Mouse (Mus musculus): ENCODE data around the gene Arx. TPM values are rescaled to one million over a fixed set of nuclear protein-coding genes. Genes with fewer than 3 reads are reported as not detected.

Arx gene
- polyA plus RNA-seq (2015; fragmentation: Nextera tagmentation; extraction: Ambion mirVana), result 1.1 TPM in 2 replicates

GRCm38 (mm10) chrX:93286291-93286893 is at the start of gene Arx:
Arx (plus strand) TSS chrX:93286445.
- Histone ChIP-seq H3K4me1 (peaks cover 11% of the 10 kb centered on the region), H3K27ac (replicated peaks) (no peak within 1 kb of the TSS), H3K9me3 (replicated peaks) (no peaks in the 10 kb centered on the region), H3K9ac (replicated peaks) (no peak within 1 kb of the TSS), H3K36me3 (no peaks in the 10 kb centered on the region), H3K4me2 (peak within 1 kb of the TSS; percentile 47), H3K4me3 (replicated peaks) (peak within 1 kb of the TSS; percentile 19), H3K27me3 (replicated peaks) (peaks cover 58% of the 10 kb centered on the region)
- 18% methylated on average over 31 of the region's 31 CpGs for WGBS
- ATAC-seq (ENCODE audit: low FRiP score), result peak; percentile 88

- no peaks in the 10 kb centered on the region for H3K4me1 ChIP-seq
- no peak for ATAC-seq (ENCODE audit: low FRiP score)
- H3K9ac ChIP-seq (replicated peaks), result no peak overlapping the region
- no peak overlapping the region for H3K4me3 ChIP-seq (replicated peaks)
- H3K27me3 ChIP-seq (replicated peaks), result no peaks in the 10 kb centered on the region
- H3K4me2 ChIP-seq, result no peak overlapping the region
- no peak overlapping the region for H3K27ac ChIP-seq (replicated peaks)
- WGBS, result 93% methylated on average over 1 of the region's 1 CpGs
- no peaks in the 10 kb centered on the region for H3K9me3 ChIP-seq (replicated peaks)
- no peaks in the 10 kb centered on the region for H3K36me3 ChIP-seq
These were observed 34.9 kb upstream of the Arx start for GRCm38 (mm10) chrX:93251329-93251728.

GRCm38 (mm10) chrX:93275689-93276088 is 10.6 kb upstream of the Arx start:
- 58% methylated on average over 3 of the region's 3 CpGs for WGBS
- Histone ChIP-seq H3K4me1 (no peaks in the 10 kb centered on the region), H3K27me3 (replicated peaks) (0 out of 2 replicates have a peak, but pooled peaks cover 5% of the 10 kb centered on the region), H3K4me3 (replicated peaks) (no peak overlapping the region), H3K4me2 (no peak overlapping the region), H3K9me3 (replicated peaks) (no peaks in the 10 kb centered on the region; the same call in 1 of the 2 replicates), H3K27ac (replicated peaks) (no peak overlapping the region), H3K9ac (replicated peaks) (no peak overlapping the region), H3K36me3 (no peaks in the 10 kb centered on the region)
- ATAC-seq (ENCODE audit: low FRiP score), result no peak

GRCm38 (mm10) chrX:93279940-93280339 is 6.3 kb upstream of the Arx start:
- peaks cover 29% of the 10 kb centered on the region for H3K27me3 ChIP-seq (replicated peaks)

GRCm38 (mm10) chrX:93281028-93281723 is 5.1 kb upstream of the Arx start:
- Histone ChIP-seq H3K36me3 (no peaks in the 10 kb centered on the region), H3K4me1 (no peaks in the 10 kb centered on the region), H3K4me2 (0 out of 2 replicates have a peak overlapping the region, but pooled peaks have one; percentile 15), H3K9me3 (replicated peaks) (no peaks in the 10 kb centered on the region; the same call in 1 of the 2 replicates), H3K9ac (replicated peaks) (no peak overlapping the region), H3K4me3 (replicated peaks) (no peak overlapping the region), H3K27me3 (replicated peaks) (peaks cover 42% of the 10 kb centered on the region), H3K27ac (replicated peaks) (no peak overlapping the region)
- WGBS, result 20% methylated on average over 23 of the region's 23 CpGs
- no peak for ATAC-seq (ENCODE audit: low FRiP score)

More at GRCm38 (mm10) chrX:93279940-93280339, 6.3 kb upstream of the Arx start:
- H3K4me1 ChIP-seq, result no peaks in the 10 kb centered on the region
- H3K9me3 ChIP-seq (replicated peaks), result no peaks in the 10 kb centered on the region; the same call in 1 of the 2 replicates
- H3K36me3 ChIP-seq, result no peaks in the 10 kb centered on the region
- 34% methylated on average over 5 of the region's 11 CpGs for whole genome bisulfite sequencing
- no peak overlapping the region for H3K4me3 ChIP-seq (replicated peaks)
- H3K27ac ChIP-seq (replicated peaks), result no peak overlapping the region
- no peak overlapping the region for H3K9ac ChIP-seq (replicated peaks)
- ATAC-seq (ENCODE audit: low FRiP score), result no peak
- no peak overlapping the region for H3K4me2 ChIP-seq

- 16% methylated on average over 5 of the region's 5 CpGs for WGBS
These were observed 4.5 kb upstream of the Arx start for GRCm38 (mm10) chrX:93281756-93282155.

GRCm38 (mm10) chrX:93285091-93285490 is 1.2 kb upstream of the Arx start:
- WGBS, result 18% methylated on average over 10 of the region's 10 CpGs
- Histone ChIP-seq H3K36me3 (no peaks in the 10 kb centered on the region), H3K9ac (replicated peaks) (no peak overlapping the region), H3K4me1 (peaks cover 11% of the 10 kb centered on the region), H3K4me3 (replicated peaks) (no peak overlapping the region), H3K9me3 (replicated peaks) (no peaks in the 10 kb centered on the region), H3K4me2 (no peak overlapping the region), H3K27ac (replicated peaks) (no peak overlapping the region), H3K27me3 (replicated peaks) (peaks cover 63% of the 10 kb centered on the region)
- ATAC-seq (ENCODE audit: low FRiP score), result no peak

More at GRCm38 (mm10) chrX:93281756-93282155, 4.5 kb upstream of the Arx start:
- ATAC-seq (ENCODE audit: low FRiP score), result no peak
- no peak overlapping the region for H3K9ac ChIP-seq (replicated peaks)
- peaks cover 47% of the 10 kb centered on the region for H3K27me3 ChIP-seq (replicated peaks)
- H3K27ac ChIP-seq (replicated peaks), result no peak overlapping the region
- H3K4me2 ChIP-seq, result 0 out of 2 replicates have a peak overlapping the region, but pooled peaks have one; percentile 15
- no peaks in the 10 kb centered on the region; the same call in 1 of the 2 replicates for H3K9me3 ChIP-seq (replicated peaks)
- H3K36me3 ChIP-seq, result no peaks in the 10 kb centered on the region
- no peak overlapping the region for H3K4me3 ChIP-seq (replicated peaks)
- no peaks in the 10 kb centered on the region for H3K4me1 ChIP-seq

- H3K4me2 ChIP-seq, result peak overlapping the region; percentile 59
- ATAC-seq (ENCODE audit: low FRiP score), result no peak
- WGBS, result 21% methylated on average over 17 of the region's 37 CpGs
- H3K27ac ChIP-seq (replicated peaks), result no peak overlapping the region
- no peak overlapping the region for H3K9ac ChIP-seq (replicated peaks)
- H3K27me3 ChIP-seq (replicated peaks), result peaks cover 57% of the 10 kb centered on the region
- H3K36me3 ChIP-seq, result no peaks in the 10 kb centered on the region
- peaks cover 11% of the 10 kb centered on the region for H3K4me1 ChIP-seq
- H3K4me3 ChIP-seq (replicated peaks), result peak overlapping the region; percentile 32
- H3K9me3 ChIP-seq (replicated peaks), result no peaks in the 10 kb centered on the region
These were observed 2.1 kb downstream of the Arx start for GRCm38 (mm10) chrX:93288339-93288738.

GRCm38 (mm10) chrX:93289076-93289475 is 2.8 kb downstream of the Arx start:
- peak overlapping the region; percentile 32 for H3K4me3 ChIP-seq (replicated peaks)
- H3K9me3 ChIP-seq (replicated peaks), result no peaks in the 10 kb centered on the region
- peaks cover 11% of the 10 kb centered on the region for H3K4me1 ChIP-seq
- 0 out of 2 replicates have a peak, but pooled peaks have one; percentile 26 for ATAC-seq (ENCODE audit: low FRiP score)
- no peaks in the 10 kb centered on the region for H3K36me3 ChIP-seq
- peaks cover 64% of the 10 kb centered on the region for H3K27me3 ChIP-seq (replicated peaks)
- H3K27ac ChIP-seq (replicated peaks), result no peak overlapping the region
- 12% methylated on average over 30 of the region's 37 CpGs for WGBS
- peak overlapping the region; percentile 59 for H3K4me2 ChIP-seq
- H3K9ac ChIP-seq (replicated peaks), result no peak overlapping the region

- WGBS, result 11% methylated on average over 12 of the region's 12 CpGs
- ATAC-seq (ENCODE audit: low FRiP score), result no peak
- Histone ChIP-seq H3K27me3 (replicated peaks) (peaks cover 67% of the 10 kb centered on the region), H3K36me3 (no peaks in the 10 kb centered on the region), H3K4me2 (no peak overlapping the region), H3K9me3 (replicated peaks) (no peaks in the 10 kb centered on the region), H3K4me1 (peaks cover 11% of the 10 kb centered on the region), H3K9ac (replicated peaks) (no peak overlapping the region), H3K4me3 (replicated peaks) (no peak overlapping the region), H3K27ac (replicated peaks) (no peak overlapping the region)
These were observed 3.7 kb downstream of the Arx start for GRCm38 (mm10) chrX:93289851-93290380.

GRCm38 (mm10) chrX:93292031-93292430 is 5.8 kb downstream of the Arx start:
- peaks cover 12% of the 10 kb centered on the region for H3K4me1 ChIP-seq
- H3K27ac ChIP-seq (replicated peaks), result no peak overlapping the region
- no peaks in the 10 kb centered on the region for H3K36me3 ChIP-seq
- peaks cover 62% of the 10 kb centered on the region for H3K27me3 ChIP-seq (replicated peaks)
- ATAC-seq (ENCODE audit: low FRiP score), result no peak
- no peak overlapping the region for H3K4me3 ChIP-seq (replicated peaks)
- H3K4me2 ChIP-seq, result no peak overlapping the region
- 25% methylated on average over 6 of the region's 6 CpGs for WGBS
- H3K9me3 ChIP-seq (replicated peaks), result no peaks in the 10 kb centered on the region
- H3K9ac ChIP-seq (replicated peaks), result no peak overlapping the region

Measured in neural tube, embryonic 15.5 days (tissue).